Mouse (Mus musculus): ENCODE results near the gene Serpina9.

Gene Serpina9

GRCm38 (mm10) chr12:104013620-104014019 is at the start of gene Serpina9:
Gene Serpina9 (minus strand): TSS chr12:104013755.
- no peak for DNase-seq (ENCODE audit: low spot score in 2 of 2)

GRCm38 (mm10) chr12:104061862-104062261 is 48.3 kb upstream of the Serpina9 start:
- DNase-seq (ENCODE audit: low spot score in 2 of 2): no peak

GRCm38 (mm10) chr12:104060126-104060525 is 46.6 kb upstream of the Serpina9 start:
- DNase-seq (ENCODE audit: low spot score in 2 of 2): no peak

GRCm38 (mm10) chr12:104057531-104057930 is 44.0 kb upstream of the Serpina9 start:
- DNase-seq (ENCODE audit: low spot score in 2 of 2): no peak

- peak; percentile 70 for DNase-seq (ENCODE audit: low spot score in 2 of 2)
Observed at GRCm38 (mm10) chr12:104057050-104057449, 43.5 kb upstream of the Serpina9 start.

- DNase-seq (ENCODE audit: low spot score in 2 of 2): no peak
Observed at GRCm38 (mm10) chr12:104055755-104056154, 42.2 kb upstream of the Serpina9 start.

GRCm38 (mm10) chr12:104053995-104054394 is 40.4 kb upstream of the Serpina9 start:
- no peak for DNase-seq (ENCODE audit: low spot score in 2 of 2)

GRCm38 (mm10) chr12:104045713-104046112 is 32.2 kb upstream of the Serpina9 start:
- no peak for DNase-seq (ENCODE audit: low spot score in 2 of 2)

- no peak for DNase-seq (ENCODE audit: low spot score in 2 of 2)
Observed at GRCm38 (mm10) chr12:104044343-104044742, 30.8 kb upstream of the Serpina9 start, which contains the start of gene Serpina12. Gene Serpina12 (minus strand): TSS chr12:104044443.

- DNase-seq (ENCODE audit: low spot score in 2 of 2): no peak
Observed at GRCm38 (mm10) chr12:104042753-104043152, 29.2 kb upstream of the Serpina9 start.

GRCm38 (mm10) chr12:104041401-104041800 is 27.8 kb upstream of the Serpina9 start:
- peak in 1 of 2 experiments; percentile 40 for DNase-seq (ENCODE audit: low spot score in 2 of 2)

GRCm38 (mm10) chr12:104038181-104038580 is 24.6 kb upstream of the Serpina9 start:
- DNase-seq (ENCODE audit: low spot score in 2 of 2): no peak

GRCm38 (mm10) chr12:104033752-104034151 is 20.2 kb upstream of the Serpina9 start:
- no peak for DNase-seq (ENCODE audit: low spot score in 2 of 2)

GRCm38 (mm10) chr12:104029986-104030385 is 16.4 kb upstream of the Serpina9 start:
- DNase-seq (ENCODE audit: low spot score in 2 of 2): no peak

GRCm38 (mm10) chr12:104015280-104015679 is 1.7 kb upstream of the Serpina9 start:
- no peak for DNase-seq (ENCODE audit: low spot score in 2 of 2)

- no peak for DNase-seq (ENCODE audit: low spot score in 2 of 2)
Observed at GRCm38 (mm10) chr12:104004689-104005088, 8.9 kb downstream of the Serpina9 start.

GRCm38 (mm10) chr12:104003238-104003612 is 10.3 kb downstream of the Serpina9 start:
- DNase-seq (ENCODE audit: low spot score in 2 of 2): no peak

GRCm38 (mm10) chr12:104002569-104003237 is 10.9 kb downstream of the Serpina9 start:
- no peak for DNase-seq (ENCODE audit: low spot score in 2 of 2)

- no peak for DNase-seq (ENCODE audit: low spot score in 2 of 2)
Observed at GRCm38 (mm10) chr12:104000594-104000993, 13.0 kb downstream of the Serpina9 start.

- peak; percentile 49 to 63 for DNase-seq (ENCODE audit: low spot score in 2 of 2)
Observed at GRCm38 (mm10) chr12:103999611-104000010, 13.9 kb downstream of the Serpina9 start.

GRCm38 (mm10) chr12:103996513-103996912 is 17.0 kb downstream of the Serpina9 start:
- DNase-seq (ENCODE audit: low spot score in 2 of 2): no peak

- peak; percentile 87 to 88 for DNase-seq (ENCODE audit: low spot score in 2 of 2)
Observed at GRCm38 (mm10) chr12:103995292-103996072, 18.1 kb downstream of the Serpina9 start.

- DNase-seq (ENCODE audit: low spot score in 2 of 2): no peak
Observed at GRCm38 (mm10) chr12:103992945-103993344, 20.6 kb downstream of the Serpina9 start.

Measured in right cerebral cortex, postnatal 10 days (tissue).